8 mouse cellular contexts compared by ENCODE assay signal in the genomic region with DNA sequence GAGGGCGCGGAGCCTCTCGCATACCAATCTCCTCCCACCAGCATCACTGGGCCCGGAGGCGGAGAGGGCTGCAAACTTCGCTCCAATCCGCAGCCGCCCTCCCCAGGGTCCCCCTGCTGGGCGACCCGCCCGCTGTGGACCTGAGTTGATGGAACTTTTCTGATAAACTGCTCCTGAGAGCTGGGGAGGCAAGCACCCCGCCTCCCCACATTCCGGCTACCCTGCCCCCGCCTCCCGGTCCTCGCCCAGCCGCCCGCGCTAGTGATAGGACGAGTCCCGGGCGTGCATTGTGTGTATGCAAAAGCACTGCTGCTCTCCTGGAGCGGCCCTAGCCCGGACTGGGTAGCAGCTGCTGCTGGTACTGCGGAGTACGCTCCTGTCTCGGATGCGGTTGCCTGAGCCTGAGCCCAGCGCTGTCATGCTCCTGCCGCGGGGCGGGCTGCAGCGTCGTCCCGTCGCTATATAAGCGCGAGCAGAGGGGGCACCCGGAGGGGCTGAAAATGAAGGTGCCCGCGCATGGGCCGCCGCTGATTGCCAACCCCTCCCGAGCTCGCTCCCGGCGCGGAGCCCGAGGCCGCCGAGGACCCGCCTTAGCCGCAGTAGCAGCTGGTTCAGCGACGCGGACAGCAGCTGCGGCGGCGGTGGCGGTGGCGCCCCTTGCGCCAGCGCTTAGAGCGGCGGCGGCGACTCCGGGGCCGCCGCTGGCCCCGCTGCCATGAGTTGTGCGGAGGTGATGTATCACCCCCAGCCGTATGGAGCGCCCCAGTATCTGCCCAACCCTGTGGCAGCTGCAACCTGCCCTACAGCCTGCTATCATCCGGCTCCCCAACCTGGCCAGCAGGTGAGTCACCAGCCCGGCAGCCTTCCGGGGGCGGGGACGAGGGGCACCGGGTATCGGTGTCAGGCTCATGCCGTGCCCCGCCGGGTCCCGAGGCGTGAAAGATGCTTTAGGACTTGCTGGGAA. TPM values are rescaled to one million over a fixed set of nuclear protein-coding genes. Genes with fewer than 3 reads are reported as not detected.
DNase-seq lines count a peak whose midpoint lies in the region; ATAC-seq lines count a peak whose summit lies in the region.

Gene Vgll3, plus strand, starts transcription at position 340 of the 964 bp plus-strand sequence.

- H3K4me3 ChIP-seq in forebrain, embryonic 14.5 days (ENCODE audit: low read depth, low read length), result peak within 1 kb of the TSS; percentile 63
- peak within 1 kb of the TSS; percentile 78 for H3K4me3 ChIP-seq in heart, embryonic 16.5 days (ENCODE audit: low read length)
- H3K4me3 ChIP-seq in liver, embryonic 16.5 days (ENCODE audit: low read depth, low read length), result peak within 1 kb of the TSS; percentile 53
- peak within 1 kb of the TSS; percentile 72 for H3K4me3 ChIP-seq in neural tube, embryonic 14.5 days (ENCODE audit: low read depth, low read length)

- peak within 1 kb of the TSS; percentile 48; the same call in 1 of the 2 replicates for H3K27ac ChIP-seq in forebrain, embryonic 14.5 days (ENCODE audit: low read depth, low read length)
- peak within 1 kb of the TSS; percentile 53 for H3K27ac ChIP-seq in heart, embryonic 16.5 days (ENCODE audit: low read length)
- H3K27ac ChIP-seq in liver, embryonic 16.5 days (ENCODE audit: low read length), result no peak within 1 kb of the TSS
- H3K27ac ChIP-seq in neural tube, embryonic 14.5 days (ENCODE audit: low read depth, low read length), result peak within 1 kb of the TSS; percentile 78

- no peaks in the 10 kb centered on the region for H3K9me3 ChIP-seq in forebrain, embryonic 14.5 days (replicated peaks; ENCODE audit: control insufficient read depth, low read length)
- peaks cover 10% of the 10 kb centered on the region for H3K9me3 ChIP-seq in heart, embryonic 16.5 days (replicated peaks; ENCODE audit: control insufficient read depth, low read length)
- no peaks in the 10 kb centered on the region for H3K9me3 ChIP-seq in liver, embryonic 16.5 days (replicated peaks; ENCODE audit: control insufficient read depth, low read length)
- no peaks in the 10 kb centered on the region for H3K9me3 ChIP-seq in neural tube, embryonic 14.5 days (ENCODE audit: control insufficient read depth, low read length)

- H3K4me2 ChIP-seq in forebrain, embryonic 14.5 days (ENCODE audit: low read length), result peak within 1 kb of the TSS; percentile 70
- peak within 1 kb of the TSS; percentile 99 for H3K4me2 ChIP-seq in heart, embryonic 16.5 days (ENCODE audit: low read depth, low read length)
- H3K4me2 ChIP-seq in liver, embryonic 16.5 days (ENCODE audit: low read depth, low read length), result peak within 1 kb of the TSS; percentile 63
- peak within 1 kb of the TSS; percentile 92 for H3K4me2 ChIP-seq in neural tube, embryonic 14.5 days (ENCODE audit: low read depth, low read length)

- peaks cover 7% of the 10 kb centered on the region; the same call in 1 of the 2 replicates for H3K27me3 ChIP-seq in forebrain, embryonic 14.5 days (replicated peaks; ENCODE audit: control insufficient read depth, insufficient read depth, low read length)
- H3K27me3 ChIP-seq in heart, embryonic 16.5 days (ENCODE audit: control insufficient read depth, insufficient read depth, low read length), result peaks cover 5% of the 10 kb centered on the region
- peaks cover 19% of the 10 kb centered on the region for H3K27me3 ChIP-seq in liver, embryonic 16.5 days (ENCODE audit: control insufficient read depth, insufficient read depth, low read depth, low read length)
- no peaks in the 10 kb centered on the region for H3K27me3 ChIP-seq in neural tube, embryonic 14.5 days (ENCODE audit: control insufficient read depth, insufficient read depth, low read length)

- under 1% methylated on average over 83 of the region's 86 CpGs for WGBS in forebrain, embryonic 14.5 days
- under 1% methylated on average over 86 of the region's 86 CpGs for WGBS in heart, embryonic 16.5 days
- WGBS in liver, embryonic 16.5 days (ENCODE audit: insufficient replicate concordance), result under 1% methylated on average over 76 of the region's 86 CpGs
- WGBS in neural tube, embryonic 14.5 days, result under 1% methylated on average over 79 of the region's 86 CpGs

- peak; percentile 97 for DNase-seq in 3134 (ENCODE audit: extremely low read depth, insufficient read length, low spot score)
- DNase-seq in adrenal gland, postnatal 14 days, result peak; percentile 60
- peak; percentile 87 for DNase-seq in forebrain, embryonic 14.5 days (ENCODE audit: low spot score)
- peak; percentile 56 to 67 for DNase-seq in kidney, postnatal 25 days
- DNase-seq in urinary bladder, postnatal 25 days (ENCODE audit: low spot score), result peak; percentile 65

- peak within 1 kb of the TSS; percentile 66 for H3K9ac ChIP-seq in forebrain, embryonic 14.5 days (ENCODE audit: low read length)
- peak within 1 kb of the TSS; percentile 74 for H3K9ac ChIP-seq in heart, embryonic 16.5 days (ENCODE audit: low read length)
- H3K9ac ChIP-seq in liver, embryonic 16.5 days (ENCODE audit: low read depth, low read length), result no peak within 1 kb of the TSS
- H3K9ac ChIP-seq in neural tube, embryonic 14.5 days (replicated peaks; ENCODE audit: low read depth, low read length), result peak within 1 kb of the TSS; percentile 70

- no peaks in the 10 kb centered on the region for H3K4me1 ChIP-seq in forebrain, embryonic 14.5 days (ENCODE audit: control insufficient read depth, insufficient read depth, low read length)
- H3K4me1 ChIP-seq in heart, embryonic 16.5 days (ENCODE audit: control insufficient read depth, insufficient read depth, low read length), result 0 out of 2 replicates have a peak, but pooled peaks cover 3% of the 10 kb centered on the region
- H3K4me1 ChIP-seq in liver, embryonic 16.5 days (ENCODE audit: control insufficient read depth, low read depth, low read length), result no peaks in the 10 kb centered on the region; the same call in 1 of the 2 replicates
- H3K4me1 ChIP-seq in neural tube, embryonic 14.5 days (ENCODE audit: control insufficient read depth, insufficient read depth, low read length), result peaks cover 5% of the 10 kb centered on the region; the same call in 1 of the 2 replicates

- no peaks in the 10 kb centered on the region for H3K36me3 ChIP-seq in forebrain, embryonic 14.5 days (ENCODE audit: control insufficient read depth, insufficient read depth, low read length)
- H3K36me3 ChIP-seq in heart, embryonic 16.5 days (ENCODE audit: control insufficient read depth, insufficient read depth), result no peaks in the 10 kb centered on the region
- no peaks in the 10 kb centered on the region for H3K36me3 ChIP-seq in liver, embryonic 16.5 days (ENCODE audit: control insufficient read depth, insufficient read depth)
- no peaks in the 10 kb centered on the region for H3K36me3 ChIP-seq in neural tube, embryonic 14.5 days (ENCODE audit: control insufficient read depth, insufficient read depth, low read length)

- peak; percentile 99 for ATAC-seq in forebrain, embryonic 14.5 days
- ATAC-seq in heart, embryonic 16.5 days (replicated peaks; ENCODE audit: extremely low read depth, insufficient read depth, low FRiP score), result peak; percentile 91
- ATAC-seq in liver, embryonic 16.5 days (ENCODE audit: low read depth), result peak; percentile 79
- ATAC-seq in neural tube, embryonic 14.5 days (ENCODE audit: low read depth), result peak; percentile 100

RNA-seq across cellular contexts. Expression of gene Vgll3, which starts in this region (rescaled TPM):
- total RNA-seq in adrenal gland, postnatal 14 days (2021), result 2.6 and 2.7 TPM in 2 replicates
- 0.42 and 0.74 TPM in 2 replicates for polyA plus RNA-seq in forebrain, embryonic 14.5 days (2014; fragmentation: Nextera tagmentation; extraction: Ambion mirVana)
- polyA plus RNA-seq in heart, embryonic 16.5 days (2015; fragmentation: Nextera tagmentation; extraction: Ambion mirVana), result 2.0 and 2.2 TPM in 2 replicates
- 0.11 and 0.16 TPM in 2 replicates for polyA plus RNA-seq in liver, embryonic 16.5 days (2015; fragmentation: Nextera tagmentation; extraction: Ambion mirVana)
- polyA plus RNA-seq in neural tube, embryonic 14.5 days (2014; fragmentation: Nextera tagmentation; extraction: Ambion mirVana), result 6.8 and 7.5 TPM in 2 replicates

Comparison
In these comparisons a context has a peak if more than half of its experiments do, and no peak if none do; other contexts are left out.
1. Peak in DNase-seq, ATAC-seq, H3K4me3 ChIP-seq, H3K27ac ChIP-seq, H3K9ac ChIP-seq and H3K4me2 ChIP-seq in forebrain, embryonic 14.5 days; RNA of the gene not detected or under 1 TPM.
2. Peak in ATAC-seq, H3K4me3 ChIP-seq and H3K4me2 ChIP-seq in liver, embryonic 16.5 days; RNA of the gene not detected or under 1 TPM.